Mouse (Mus musculus) MEL (cell line): ENCODE measurements around the gene Ginm1. TPM values are rescaled to one million over a fixed set of nuclear protein-coding genes. Genes with fewer than 3 reads are reported as not detected.
A peak's percentile ranks its signal among the peaks of the same experiment; 100 is the strongest.

Source experiments
- DNase-seq: peaks from one replicate; pipeline ENCODE4 v3.0.0; 2011; ENCODE audit warnings: low read depth, low spot score
- H3K27ac ChIP-seq: 2 replicates; pipeline ENCODE4 v1.5.1; 2012; ENCODE audit warnings: low read depth, mild to moderate bottlenecking, control low read depth, low read length, moderate library complexity; ENCODE audit not compliant: control insufficient read depth
- H3K27me3 ChIP-seq, 2 experiments: fragments of 150-350 bp in 1 of 2; sonication (generic) in 1 of 2; 2 replicates each; pipeline ENCODE4 v1.6.1; 2012; ENCODE audit warnings: low read length in 2 of 2, mild to moderate bottlenecking in 2 of 2, improper control_type of control experiment in 1 of 2, moderate library complexity in 1 of 2; ENCODE audit not compliant: insufficient read depth in 2 of 2, control insufficient read depth in 1 of 2
- H3K36me3 ChIP-seq, 2 experiments: 2 replicates each; pipeline ENCODE4 v1.6.1; 2012 to 2014; ENCODE audit warnings: low read length in 2 of 2, improper control_type of control experiment in 1 of 2, inconsistent platforms in 1 of 2, mild to moderate bottlenecking in 1 of 2; ENCODE audit not compliant: insufficient read depth in 2 of 2, control insufficient read depth in 1 of 2
- H3K4me1 ChIP-seq, 2 experiments: fragments of 150-350 bp in 1 of 2; sonication (generic) in 1 of 2; 2 replicates each; pipeline ENCODE4 v1.6.1; 2012; ENCODE audit warnings: low read length in 2 of 2, improper control_type of control experiment in 1 of 2, mild to moderate bottlenecking in 1 of 2; ENCODE audit not compliant: insufficient read depth in 2 of 2, control insufficient read depth in 1 of 2
- H3K4me3 ChIP-seq, 2 experiments: fragments of 150-350 bp in 1 of 2; sonication (generic) in 1 of 2; 2 replicates each; pipeline ENCODE4 v1.5.1; 2012; ENCODE audit warnings: low read depth in 2 of 2, low read length in 2 of 2, mild to moderate bottlenecking in 2 of 2, moderate library complexity in 2 of 2, control low read depth in 1 of 2, improper control_type of control experiment in 1 of 2; ENCODE audit not compliant: control insufficient read depth in 1 of 2, insufficient read depth in 1 of 2
- H3K79me2 ChIP-seq: 2 replicates; pipeline ENCODE4 v1.6.1; 2012; ENCODE audit warnings: mild to moderate bottlenecking, low read length, moderate library complexity; ENCODE audit not compliant: control insufficient read depth, poor library complexity, insufficient read depth
- H3K9ac ChIP-seq: 2 replicates; pipeline ENCODE4 v1.6.1; 2012; ENCODE audit warnings: low read depth, mild to moderate bottlenecking, control low read depth, low read length, moderate library complexity; ENCODE audit not compliant: control insufficient read depth, poor library complexity, severe bottlenecking
- H3K9me3 ChIP-seq: fragments of 150-350 bp; sonication (generic); replicated peaks from 2 replicates; pipeline ENCODE4 v1.6.1; 2012; ENCODE audit warnings: mild to moderate bottlenecking, low read length, improper control_type of control experiment, moderate library complexity; ENCODE audit not compliant: insufficient read depth
- BHLHE40 ChIP-seq: IDR thresholded peaks from 2 replicates; pipeline ENCODE4 v1.6.1; 2012; ENCODE audit warnings: low read depth, mild to moderate bottlenecking, inconsistent platforms, low read length, improper control_type of control experiment, borderline replicate concordance
- CHD1 ChIP-seq: IDR thresholded peaks from 2 replicates; pipeline ENCODE4 v1.6.1; 2012; ENCODE audit warnings: low read depth, mild to moderate bottlenecking, inconsistent platforms, low read length, improper control_type of control experiment
- CHD2 ChIP-seq: IDR thresholded peaks from 2 replicates; pipeline ENCODE4 v1.6.1; 2011; ENCODE audit warnings: low read length, improper control_type of control experiment
- CTCF ChIP-seq, 3 experiments: IDR thresholded peaks in 2 of 3; conservative IDR thresholded peaks in 1 of 3; 2 replicates each; pipeline ENCODE4 v1.5.1; 2011 to 2012; ENCODE audit warnings: low read length in 3 of 3, low read depth in 2 of 3, mild to moderate bottlenecking in 2 of 3, improper control_type of control experiment in 1 of 3, inconsistent platforms in 1 of 3, mixed read lengths in 1 of 3, moderate library complexity in 1 of 3; ENCODE audit not compliant: control insufficient read depth in 1 of 3, insufficient read depth in 1 of 3, poor library complexity in 1 of 3, severe bottlenecking in 1 of 3
- E2F4 ChIP-seq: IDR thresholded peaks from 2 replicates; pipeline ENCODE4 v1.6.1; 2011; ENCODE audit warnings: low read depth, low read length, improper control_type of control experiment, borderline replicate concordance
- ELF1 ChIP-seq: IDR thresholded peaks from 2 replicates; pipeline ENCODE4 v1.6.1; 2014; ENCODE audit warnings: low read depth, mild to moderate bottlenecking, inconsistent platforms, low read length, improper control_type of control experiment, moderate library complexity
- EP300 ChIP-seq, 2 experiments: IDR thresholded peaks; 2 replicates each; pipeline ENCODE4 v1.6.1; 2011; ENCODE audit warnings: improper control_type of control experiment in 2 of 2, low read length in 2 of 2, low read depth in 1 of 2, mild to moderate bottlenecking in 1 of 2
- ETS1 ChIP-seq: IDR thresholded peaks from 2 replicates; pipeline ENCODE4 v1.6.1; 2012; ENCODE audit warnings: low read depth, mild to moderate bottlenecking, inconsistent platforms, low read length, improper control_type of control experiment, moderate library complexity
- GABPA ChIP-seq: IDR thresholded peaks from 2 replicates; pipeline ENCODE4 v1.6.1; 2012; ENCODE audit warnings: low read depth, mild to moderate bottlenecking, inconsistent platforms, low read length, improper control_type of control experiment, moderate library complexity
- GATA1 ChIP-seq: IDR thresholded peaks from 2 replicates; pipeline ENCODE4 v1.6.1; 2011; ENCODE audit warnings: low read depth, low read length, improper control_type of control experiment
- HCFC1 ChIP-seq: IDR thresholded peaks from 2 replicates; pipeline ENCODE4 v1.6.1; 2012; ENCODE audit warnings: low read depth, mild to moderate bottlenecking, inconsistent platforms, low read length, improper control_type of control experiment, moderate library complexity
- JUND ChIP-seq: IDR thresholded peaks from 2 replicates; pipeline ENCODE4 v1.6.1; 2011; ENCODE audit warnings: low read depth, mild to moderate bottlenecking, improper control_type of control experiment, low read length
- KAT2A ChIP-seq: conservative IDR thresholded peaks from 2 replicates; pipeline ENCODE4 v1.6.1; 2012; ENCODE audit warnings: low read depth, low read length, improper control_type of control experiment, inconsistent platforms
- MAFK ChIP-seq: IDR thresholded peaks from 2 replicates; pipeline ENCODE4 v1.6.1; 2011; ENCODE audit warnings: low read depth, mild to moderate bottlenecking, low read length, improper control_type of control experiment, borderline replicate concordance
- MAX ChIP-seq: IDR thresholded peaks from 2 replicates; pipeline ENCODE4 v1.6.1; 2011; ENCODE audit warnings: low read length, improper control_type of control experiment
- MYB ChIP-seq: IDR thresholded peaks from 2 replicates; pipeline ENCODE4 v1.6.1; 2011; ENCODE audit warnings: mild to moderate bottlenecking, low read depth, low read length, improper control_type of control experiment
- MYC ChIP-seq: IDR thresholded peaks from 2 replicates; pipeline ENCODE4 v1.6.1; 2011; ENCODE audit warnings: low read depth, mild to moderate bottlenecking, low read length, improper control_type of control experiment, moderate library complexity
- NRF1 ChIP-seq: IDR thresholded peaks from 2 replicates; pipeline ENCODE4 v1.6.1; 2014; ENCODE audit warnings: low read depth, mild to moderate bottlenecking, inconsistent platforms, low read length, improper control_type of control experiment, moderate library complexity; ENCODE audit not compliant: poor library complexity, insufficient read depth, severe bottlenecking
- POLR2A ChIP-seq, 2 experiments: IDR thresholded peaks; 2 replicates each; pipeline ENCODE4 v1.6.1; 2011 to 2012; ENCODE audit warnings: low read length in 2 of 2, mild to moderate bottlenecking in 2 of 2, control low read depth in 1 of 2, improper control_type of control experiment in 1 of 2, low read depth in 1 of 2, moderate library complexity in 1 of 2; ENCODE audit not compliant: control insufficient read depth in 1 of 2, insufficient read depth in 1 of 2, poor library complexity in 1 of 2
- POLR2AphosphoS5 ChIP-seq: IDR thresholded peaks from 2 replicates; pipeline ENCODE4 v1.6.1; 2012; ENCODE audit warnings: low read depth, borderline replicate concordance, mild to moderate bottlenecking, inconsistent platforms, low read length, moderate library complexity, mixed read lengths
- RCOR1 ChIP-seq: IDR thresholded peaks from 2 replicates; pipeline ENCODE4 v1.6.1; 2012; ENCODE audit warnings: low read depth, mild to moderate bottlenecking, inconsistent platforms, low read length, improper control_type of control experiment
- SIN3A ChIP-seq: IDR thresholded peaks from 2 replicates; pipeline ENCODE4 v1.6.1; 2012; ENCODE audit warnings: low read length, improper control_type of control experiment, inconsistent platforms
- SMC3 ChIP-seq: IDR thresholded peaks from 2 replicates; pipeline ENCODE4 v1.6.1; 2011; ENCODE audit warnings: low read depth, low read length, improper control_type of control experiment
- TAL1 ChIP-seq: IDR thresholded peaks from 2 replicates; pipeline ENCODE4 v1.6.1; 2012; ENCODE audit warnings: mild to moderate bottlenecking, inconsistent platforms, low read length, moderate library complexity, mixed read lengths
- TCF12 ChIP-seq: IDR thresholded peaks from 2 replicates; pipeline ENCODE4 v1.6.1; 2014; ENCODE audit warnings: low read depth, mild to moderate bottlenecking, inconsistent platforms, low read length, improper control_type of control experiment, moderate library complexity
- UBTF ChIP-seq: IDR thresholded peaks from 2 replicates; pipeline ENCODE4 v1.6.1; 2012; ENCODE audit warnings: low read depth, mild to moderate bottlenecking, inconsistent platforms, low read length, improper control_type of control experiment, moderate library complexity, borderline replicate concordance; ENCODE audit not compliant: insufficient read depth
- USF1 ChIP-seq: IDR thresholded peaks from 2 replicates; pipeline ENCODE4 v1.6.1; 2014; ENCODE audit warnings: low read depth, mild to moderate bottlenecking, inconsistent platforms, low read length, improper control_type of control experiment, moderate library complexity
- USF2 ChIP-seq, 2 experiments: IDR thresholded peaks; 2 replicates each; pipeline ENCODE4 v1.6.1; 2011 to 2012; ENCODE audit warnings: improper control_type of control experiment in 2 of 2, low read length in 2 of 2, borderline replicate concordance in 1 of 2, inconsistent platforms in 1 of 2, low read depth in 1 of 2, mild to moderate bottlenecking in 1 of 2; ENCODE audit not compliant: insufficient read depth in 1 of 2
- ZC3H11A ChIP-seq: IDR thresholded peaks from 2 replicates; pipeline ENCODE4 v1.6.1; 2012; ENCODE audit warnings: low read depth, mild to moderate bottlenecking, inconsistent platforms, low read length, improper control_type of control experiment
- ZMIZ1 ChIP-seq: IDR thresholded peaks from 2 replicates; pipeline ENCODE4 v1.6.1; 2012; ENCODE audit warnings: low read depth, mild to moderate bottlenecking, inconsistent platforms, low read length, improper control_type of control experiment, moderate library complexity
- ZNF384 ChIP-seq: IDR thresholded peaks from 2 replicates; pipeline ENCODE4 v1.6.1; 2012; ENCODE audit warnings: low read depth, mild to moderate bottlenecking, inconsistent platforms, low read length, improper control_type of control experiment
- polyA plus RNA-seq, 2 experiments: library from polyadenylated mRNA; stranded (reverse) in 1 of 2; unstranded in 1 of 2; fragments of >175 nt in 1 of 2; fragments of >200 nt in 1 of 2; gene quantifications; 2 replicates each; pipeline versions ENCODE4 v1.2.1 to v1.2.4; 2012; ENCODE audit warnings: low replicate concordance in 2 of 2, low read depth in 1 of 2; ENCODE audit not compliant: insufficient read length in 2 of 2, insufficient read depth in 1 of 2, missing spikeins in 1 of 2
- total RNA-seq: library from RNA; depleted of rRNA; stranded (reverse); fragments of 300-350 nt; gene quantifications from 2 replicates; pipeline ENCODE4 v1.2.3, GENCODE M21; 2012

The Ginm1 gene
- total and polyA plus RNA-seq, 3 experiments: 9.2 to 13.8 TPM; not detected in 1

GRCm38 (mm10) chr10:7757544-7757943 is 35.1 kb downstream of the Ginm1 start:
- H3K4me3 ChIP-seq: no peak overlapping the region
- no peaks in the 10 kb centered on the region for H3K79me2 ChIP-seq
- peak overlapping the region; percentile 13; the same call in 1 of the 2 replicates for H3K27ac ChIP-seq
- no peaks in the 10 kb centered on the region for H3K27me3 ChIP-seq
- H3K36me3 ChIP-seq: peaks cover 12 to 18% of the 10 kb centered on the region in 2 experiments
- H3K9ac ChIP-seq: no peak overlapping the region
- TF ChIP-seq JUND (no peak), USF1 (no peak), ZC3H11A (no peak), ETS1 (peak; percentile 39; the same call in 1 of the 2 replicates), MYC (0 out of 2 replicates have a peak, but pooled peaks have one; percentile 13), RCOR1 (peak; percentile 70; the same call in 1 of the 2 replicates), MAFK (no peak), TAL1 (peak; percentile 87), TCF12 (peak; percentile 80), ZMIZ1 (no peak), E2F4 (no peak), KAT2A (no peak), MYB (no peak), GABPA (no peak), SMC3 (no peak), ZNF384 (no peak), NRF1 (no peak), CTCF (IDR thresholded peaks at IDR 0.05 in 2 of 3, conservative IDR thresholded peaks at IDR 0.05 in 1 of 3; ENCODE audit: control insufficient read depth in 1 of 3, insufficient read depth in 1 of 3, low read depth in 2 of 3, low read length in 3 of 3, poor library complexity in 1 of 3, severe bottlenecking in 1 of 3) (no peak), BHLHE40 (no peak), HCFC1 (no peak), CHD2 (no peak), POLR2AphosphoS5 (no peak), SIN3A (no peak), USF2 (IDR thresholded peaks at IDR 0.05; ENCODE audit: borderline replicate concordance in 1 of 2, insufficient read depth in 1 of 2, low read depth in 1 of 2, low read length in 2 of 2) (no peak), ELF1 (peak; percentile 56; the same call in 1 of the 2 replicates), GATA1 (peak; percentile 88), CHD1 (no peak), MAX (no peak), UBTF (no peak), EP300 (IDR thresholded peaks at IDR 0.05; ENCODE audit: low read depth in 1 of 2, low read length in 2 of 2) (peak; percentile 76 to 85), POLR2A (IDR thresholded peaks at IDR 0.05; ENCODE audit: control insufficient read depth in 1 of 2, insufficient read depth in 1 of 2, low read depth in 1 of 2, low read length in 2 of 2, poor library complexity in 1 of 2) (no peak)
- H3K9me3 ChIP-seq: no peaks in the 10 kb centered on the region
- DNase-seq: peak; percentile 70
- H3K4me1 ChIP-seq: peaks cover 8 to 15% of the 10 kb centered on the region in 2 experiments
